Mouse (Mus musculus): ENCODE measurements at regions not wholly inside any gene's neighbourhood (a gene's known extent, or its start where the extent isn't known, plus 50 kb on each side); places are given as distances from the start of the nearest gene placed in this dataset.

DNA sequence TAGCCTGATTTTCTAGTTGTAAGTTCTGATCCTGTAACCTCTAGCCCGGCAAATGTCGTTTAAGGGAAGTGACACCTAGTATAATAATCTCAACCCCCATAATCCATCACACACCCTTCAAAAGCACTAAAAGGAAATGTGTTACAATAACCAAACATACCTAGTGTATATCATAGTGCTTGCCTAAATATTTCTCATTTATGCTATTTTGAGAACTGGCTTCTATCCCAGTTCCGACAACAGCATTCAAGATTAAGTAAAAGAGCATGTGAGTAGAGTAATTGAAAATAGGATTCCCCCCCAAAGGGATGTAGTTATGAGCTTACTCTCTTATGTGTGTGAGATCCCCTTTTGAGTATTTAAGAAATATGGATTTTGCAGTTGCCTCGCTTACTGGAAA is 165.1 kb upstream of the Egflam start:
- TF ChIP-seq MAFK (IDR thresholded peaks at IDR 0.05; ENCODE audit: insufficient read depth, low read depth, low read length) (no peak), ZNF384 (IDR thresholded peaks at IDR 0.05; ENCODE audit: low read depth, low read length) (no peak), ZC3H11A (IDR thresholded peaks at IDR 0.05; ENCODE audit: borderline replicate concordance, low read depth, low read length) (no peak)
- Histone ChIP-seq H3K36me3 (ENCODE audit: control insufficient read depth, insufficient read depth, low read length, poor library complexity, severe bottlenecking) (no peaks in the 10 kb centered on the region), H3K9ac (ENCODE audit: insufficient read depth, low read depth, low read length, poor library complexity, severe bottlenecking) (no peak overlapping the region), H3K4me1 (ENCODE audit: control insufficient read depth in 2 of 2, insufficient read depth in 2 of 2, low read length in 2 of 2, poor library complexity in 1 of 2) (no peaks in the 10 kb centered on the region), H3K27ac (ENCODE audit: insufficient read depth, low read depth, low read length, poor library complexity, severe bottlenecking) (no peak overlapping the region), H3K4me3 (ENCODE audit: insufficient read depth in 1 of 2, low read depth in 1 of 2, low read length in 2 of 2, poor library complexity in 1 of 2, severe bottlenecking in 1 of 2) (no peak overlapping the region), H3K9me3 (ENCODE audit: control insufficient read depth, insufficient read depth, low read depth, low read length) (no peaks in the 10 kb centered on the region)
- in situ Hi-C loops (cut with MboI; ENCODE audit: low sequenced_read_pairs in 2 of 2, unreplicated experiment in 2 of 2), result no loop called here
- no peak for DNase-seq (ENCODE audit: low read depth, low spot score)

DNA sequence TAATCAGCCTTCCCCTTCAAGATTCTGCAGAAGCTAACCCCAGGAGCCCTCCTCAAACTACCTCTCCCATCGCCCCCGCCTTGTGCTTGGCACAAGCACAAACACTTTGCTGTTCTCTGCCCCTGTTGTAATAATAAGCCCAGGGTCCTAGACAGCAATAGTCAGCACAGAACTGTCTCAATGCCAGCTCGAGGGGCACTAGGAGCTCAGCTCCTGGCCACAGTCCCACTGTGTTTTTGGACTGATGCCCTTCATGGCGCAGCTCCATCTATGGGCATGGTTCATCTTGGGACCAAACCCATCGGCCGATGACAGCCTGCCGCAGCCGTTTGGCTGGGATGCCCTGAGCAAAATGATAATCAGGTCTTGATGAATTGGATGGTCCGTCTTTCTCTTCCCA is 165.5 kb upstream of the Egflam start:
- TF ChIP-seq ZNF384 (IDR thresholded peaks at IDR 0.05; ENCODE audit: low read depth, low read length) (no peak), CHD2 (IDR thresholded peaks at IDR 0.05; ENCODE audit: low read depth, low read length) (no peak), MAFK (IDR thresholded peaks at IDR 0.05; ENCODE audit: insufficient read depth, low read depth, low read length) (no peak), HCFC1 (IDR thresholded peaks at IDR 0.05; ENCODE audit: borderline replicate concordance, insufficient read depth, low read length) (no peak), ZC3H11A (IDR thresholded peaks at IDR 0.05; ENCODE audit: borderline replicate concordance, low read depth, low read length) (no peak)
- H3K9ac ChIP-seq (ENCODE audit: insufficient read depth, low read depth, low read length, poor library complexity, severe bottlenecking), result no peak overlapping the region
- H3K36me3 ChIP-seq (ENCODE audit: control insufficient read depth, insufficient read depth, low read length, poor library complexity, severe bottlenecking), result no peaks in the 10 kb centered on the region
- DNase-seq (ENCODE audit: low read depth, low spot score), result no peak
- in situ Hi-C loops (cut with MboI; ENCODE audit: low sequenced_read_pairs in 2 of 2, unreplicated experiment in 2 of 2), result no loop called here
- no peaks in the 10 kb centered on the region for H3K9me3 ChIP-seq (ENCODE audit: control insufficient read depth, insufficient read depth, low read depth, low read length)
- H3K4me3 ChIP-seq (ENCODE audit: insufficient read depth in 1 of 2, low read depth in 1 of 2, low read length in 2 of 2, poor library complexity in 1 of 2, severe bottlenecking in 1 of 2), result no peak overlapping the region
- no peaks in the 10 kb centered on the region for H3K4me1 ChIP-seq (ENCODE audit: control insufficient read depth in 2 of 2, insufficient read depth in 2 of 2, low read length in 2 of 2, poor library complexity in 1 of 2)
- no peak overlapping the region for H3K27ac ChIP-seq (ENCODE audit: insufficient read depth, low read depth, low read length, poor library complexity, severe bottlenecking)

DNA sequence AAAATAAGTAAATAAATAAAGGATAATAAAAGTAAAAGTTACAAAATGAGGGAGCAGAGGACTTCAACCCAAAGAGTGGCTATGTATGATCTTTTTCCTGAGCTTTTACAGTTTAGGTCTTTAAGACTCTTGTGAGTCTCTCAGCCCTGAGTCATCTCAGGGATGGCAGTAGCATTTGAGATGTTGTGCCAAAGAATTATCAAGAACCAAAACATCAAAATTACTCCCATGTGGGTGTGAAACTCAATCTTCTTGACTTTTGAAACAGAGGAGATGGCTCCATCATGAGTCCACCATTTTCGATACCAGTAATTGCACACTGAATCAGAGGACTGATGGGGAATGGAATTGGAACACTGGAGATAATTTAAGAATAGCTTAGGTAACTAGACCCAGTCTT is 174.0 kb upstream of the Egflam start:
- Histone ChIP-seq H3K4me3 (ENCODE audit: insufficient read depth in 1 of 2, low read depth in 1 of 2, low read length in 2 of 2, poor library complexity in 1 of 2, severe bottlenecking in 1 of 2) (no peak overlapping the region), H3K9me3 (ENCODE audit: control insufficient read depth, insufficient read depth, low read depth, low read length) (no peaks in the 10 kb centered on the region), H3K4me1 (ENCODE audit: control insufficient read depth in 2 of 2, insufficient read depth in 2 of 2, low read length in 2 of 2, poor library complexity in 1 of 2) (no peaks in the 10 kb centered on the region), H3K9ac (ENCODE audit: insufficient read depth, low read depth, low read length, poor library complexity, severe bottlenecking) (no peak overlapping the region), H3K27ac (ENCODE audit: insufficient read depth, low read depth, low read length, poor library complexity, severe bottlenecking) (no peak overlapping the region), H3K36me3 (ENCODE audit: control insufficient read depth, insufficient read depth, low read length, poor library complexity, severe bottlenecking) (no peaks in the 10 kb centered on the region)
- TF ChIP-seq HCFC1 (IDR thresholded peaks at IDR 0.05; ENCODE audit: borderline replicate concordance, insufficient read depth, low read length) (no peak), ZNF384 (IDR thresholded peaks at IDR 0.05; ENCODE audit: low read depth, low read length) (no peak), MAFK (IDR thresholded peaks at IDR 0.05; ENCODE audit: insufficient read depth, low read depth, low read length) (no peak), CHD2 (IDR thresholded peaks at IDR 0.05; ENCODE audit: low read depth, low read length) (no peak), ZC3H11A (IDR thresholded peaks at IDR 0.05; ENCODE audit: borderline replicate concordance, low read depth, low read length) (no peak)
- in situ Hi-C loops (cut with MboI; ENCODE audit: low sequenced_read_pairs in 2 of 2, unreplicated experiment in 2 of 2), result no loop called here
- DNase-seq (ENCODE audit: low read depth, low spot score), result no peak

DNA sequence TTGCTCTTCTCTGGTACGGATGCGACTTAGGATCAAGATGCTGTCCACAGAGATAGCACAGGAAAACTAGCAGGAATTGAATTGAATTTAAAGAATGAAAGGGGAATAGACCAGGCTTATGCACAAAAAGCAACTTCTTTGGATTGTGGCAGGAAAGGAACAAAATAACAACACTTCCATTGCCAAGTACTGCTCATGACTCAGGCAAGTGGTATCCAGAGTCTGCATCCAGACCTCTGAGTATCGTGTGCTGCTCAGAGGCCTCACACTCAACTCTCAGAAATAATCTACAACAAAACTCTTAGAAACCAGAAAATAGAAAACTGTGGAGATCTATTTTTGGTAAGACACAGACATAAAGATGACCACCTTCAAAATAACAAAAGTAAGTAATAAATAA is 176.1 kb upstream of the Egflam start:
- DNase-seq (ENCODE audit: low read depth, low spot score), result no peak

DNA sequence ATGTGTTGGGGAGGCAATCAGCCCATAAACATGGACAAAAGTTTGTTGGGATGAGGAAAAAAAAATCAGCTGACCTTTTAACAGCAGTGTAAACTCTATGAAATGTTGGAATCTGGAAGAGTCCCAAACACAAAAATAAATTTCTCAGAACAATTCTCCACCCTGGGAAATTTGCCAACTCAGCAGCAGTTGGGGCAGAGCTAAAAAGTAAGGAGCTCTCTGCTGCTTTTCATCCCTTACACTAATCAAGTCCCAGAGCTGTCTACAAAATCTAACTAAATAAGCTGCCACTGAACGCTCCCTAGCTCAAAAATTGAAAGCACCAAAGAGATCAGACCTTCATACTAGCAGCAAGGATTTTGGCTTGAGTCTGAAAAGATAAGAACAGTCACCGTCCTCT is 176.6 kb upstream of the Egflam start:
- Histone ChIP-seq H3K4me3 (ENCODE audit: insufficient read depth in 1 of 2, low read depth in 1 of 2, low read length in 2 of 2, poor library complexity in 1 of 2, severe bottlenecking in 1 of 2) (no peak overlapping the region), H3K36me3 (ENCODE audit: control insufficient read depth, insufficient read depth, low read length, poor library complexity, severe bottlenecking) (no peaks in the 10 kb centered on the region), H3K9me3 (ENCODE audit: control insufficient read depth, insufficient read depth, low read depth, low read length) (no peaks in the 10 kb centered on the region), H3K9ac (ENCODE audit: insufficient read depth, low read depth, low read length, poor library complexity, severe bottlenecking) (no peak overlapping the region), H3K27ac (ENCODE audit: insufficient read depth, low read depth, low read length, poor library complexity, severe bottlenecking) (no peak overlapping the region), H3K4me1 (ENCODE audit: control insufficient read depth in 2 of 2, insufficient read depth in 2 of 2, low read length in 2 of 2, poor library complexity in 1 of 2) (no peaks in the 10 kb centered on the region)
- in situ Hi-C loops (cut with MboI; ENCODE audit: low sequenced_read_pairs in 2 of 2, unreplicated experiment in 2 of 2), result no loop called here
- TF ChIP-seq CHD2 (IDR thresholded peaks at IDR 0.05; ENCODE audit: low read depth, low read length), result no peak
- TF ChIP-seq ZC3H11A (IDR thresholded peaks at IDR 0.05; ENCODE audit: borderline replicate concordance, low read depth, low read length), result no peak
- TF ChIP-seq HCFC1 (IDR thresholded peaks at IDR 0.05; ENCODE audit: borderline replicate concordance, insufficient read depth, low read length), result no peak
- peak; percentile 44; the same call in 1 of the 2 replicates for TF ChIP-seq MAFK (IDR thresholded peaks at IDR 0.05; ENCODE audit: insufficient read depth, low read depth, low read length)
- no peak for TF ChIP-seq ZNF384 (IDR thresholded peaks at IDR 0.05; ENCODE audit: low read depth, low read length)
- no peak for DNase-seq (ENCODE audit: low read depth, low spot score)

More for the DNA sequence above, 176.1 kb upstream of the Egflam start:
- no peak for TF ChIP-seq MAFK (IDR thresholded peaks at IDR 0.05; ENCODE audit: insufficient read depth, low read depth, low read length)
- TF ChIP-seq CHD2 (IDR thresholded peaks at IDR 0.05; ENCODE audit: low read depth, low read length), result no peak
- TF ChIP-seq ZNF384 (IDR thresholded peaks at IDR 0.05; ENCODE audit: low read depth, low read length), result no peak
- TF ChIP-seq ZC3H11A (IDR thresholded peaks at IDR 0.05; ENCODE audit: borderline replicate concordance, low read depth, low read length), result no peak
- no peak for TF ChIP-seq HCFC1 (IDR thresholded peaks at IDR 0.05; ENCODE audit: borderline replicate concordance, insufficient read depth, low read length)
- Histone ChIP-seq H3K27ac (ENCODE audit: insufficient read depth, low read depth, low read length, poor library complexity, severe bottlenecking) (no peak overlapping the region), H3K4me1 (ENCODE audit: control insufficient read depth in 2 of 2, insufficient read depth in 2 of 2, low read length in 2 of 2, poor library complexity in 1 of 2) (no peaks in the 10 kb centered on the region), H3K36me3 (ENCODE audit: control insufficient read depth, insufficient read depth, low read length, poor library complexity, severe bottlenecking) (no peaks in the 10 kb centered on the region), H3K9me3 (ENCODE audit: control insufficient read depth, insufficient read depth, low read depth, low read length) (no peaks in the 10 kb centered on the region), H3K9ac (ENCODE audit: insufficient read depth, low read depth, low read length, poor library complexity, severe bottlenecking) (no peak overlapping the region), H3K4me3 (ENCODE audit: insufficient read depth in 1 of 2, low read depth in 1 of 2, low read length in 2 of 2, poor library complexity in 1 of 2, severe bottlenecking in 1 of 2) (no peak overlapping the region)
- in situ Hi-C loops (cut with MboI; ENCODE audit: low sequenced_read_pairs in 2 of 2, unreplicated experiment in 2 of 2), result no loop called here

Data from ES-E14 (cell line).